Mouse (Mus musculus) telencephalon, adult 2 months (tissue): Measurements from ENCODE around the gene Pard3.

Source experiments
- DNase-seq: peaks from one replicate; pipeline ENCODE4 v3.0.0-alpha.2; 2011; ENCODE audit warnings: low read depth, low spot score

Pard3 gene

DNA sequence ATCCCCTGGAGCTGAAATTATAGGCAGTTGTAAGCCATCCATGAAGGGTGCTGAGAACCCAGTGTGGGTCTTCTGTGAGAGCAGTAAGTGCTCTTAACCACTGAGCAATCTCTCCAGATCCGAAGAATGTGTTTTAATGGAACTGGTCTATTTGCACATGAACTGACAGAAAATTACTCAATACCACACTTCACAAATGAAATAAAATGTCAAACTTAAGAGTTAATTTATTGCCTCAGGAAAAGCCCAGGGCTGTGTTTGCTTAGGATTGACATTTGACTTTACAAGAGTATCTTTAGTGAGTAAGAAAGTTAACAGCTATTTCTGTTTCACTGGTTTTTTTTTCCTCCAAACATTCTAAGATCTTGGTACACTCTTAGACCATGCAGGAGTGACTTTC, 23.7 kb downstream of the Pard3 start:
- no peak for DNase-seq

GRCm38 (mm10) chr8:127088372-127088771, 24.7 kb downstream of the Pard3 start:
- DNase-seq: no peak

- DNase-seq: no peak
Measured at GRCm38 (mm10) chr8:127089021-127089420, 25.3 kb downstream of the Pard3 start.

GRCm38 (mm10) chr8:127090435-127090834, 26.7 kb downstream of the Pard3 start:
- DNase-seq: no peak

GRCm38 (mm10) chr8:127091936-127092335, 28.2 kb downstream of the Pard3 start:
- DNase-seq: no peak

DNA sequence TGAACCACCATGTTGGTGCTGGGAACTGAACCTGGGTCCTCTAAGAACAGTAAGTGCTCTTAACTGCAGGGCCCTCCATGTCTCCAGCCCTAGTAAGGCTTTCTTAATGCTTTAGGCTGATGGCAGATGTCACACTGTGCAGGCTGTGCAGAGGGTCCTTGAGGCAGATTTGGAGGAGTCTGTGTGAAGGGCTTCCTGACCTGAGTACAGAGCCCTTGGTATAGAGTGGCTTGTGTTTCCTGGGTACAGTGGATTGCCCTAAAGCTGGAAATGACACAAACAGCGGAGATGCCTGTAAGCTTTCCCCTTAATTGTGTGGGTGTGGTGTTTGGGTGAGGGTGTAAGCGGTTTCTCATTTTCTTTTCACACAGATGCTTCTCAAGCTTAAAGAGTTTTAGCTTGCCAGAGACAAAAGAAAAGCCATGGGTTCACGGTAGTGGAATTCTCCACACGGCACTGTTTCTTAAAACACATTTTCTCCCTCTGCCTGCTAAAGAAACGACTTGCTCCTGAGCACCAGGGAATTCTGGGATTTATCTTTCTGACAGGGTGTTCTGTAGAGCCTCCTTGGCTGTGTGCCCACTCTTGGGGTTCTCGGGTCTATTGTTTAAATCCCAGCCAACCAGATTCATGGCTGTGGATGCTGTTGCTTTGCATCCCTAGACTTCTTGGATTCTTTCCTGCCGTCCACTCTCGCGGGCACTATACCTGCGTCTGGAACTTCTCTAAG, 28.9 kb downstream of the Pard3 start:
- peak; percentile 52 for DNase-seq

DNA sequence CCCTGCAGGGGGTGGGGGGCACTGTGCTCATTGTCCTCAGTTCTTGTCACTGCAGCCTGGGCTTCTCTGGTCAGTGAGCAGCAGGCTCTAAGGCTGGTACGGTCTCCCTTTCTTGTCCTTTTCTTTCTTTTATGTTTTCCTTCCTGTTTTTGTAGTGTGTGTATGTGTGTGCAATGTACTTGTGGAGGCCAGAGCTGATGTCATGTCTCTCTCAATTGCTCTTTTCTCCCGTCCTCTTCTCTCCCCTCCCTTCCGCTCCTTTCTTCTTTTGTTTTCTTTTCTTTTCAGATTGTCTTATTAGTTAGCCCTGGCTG, 29.4 kb downstream of the Pard3 start:
- no peak for DNase-seq

DNA sequence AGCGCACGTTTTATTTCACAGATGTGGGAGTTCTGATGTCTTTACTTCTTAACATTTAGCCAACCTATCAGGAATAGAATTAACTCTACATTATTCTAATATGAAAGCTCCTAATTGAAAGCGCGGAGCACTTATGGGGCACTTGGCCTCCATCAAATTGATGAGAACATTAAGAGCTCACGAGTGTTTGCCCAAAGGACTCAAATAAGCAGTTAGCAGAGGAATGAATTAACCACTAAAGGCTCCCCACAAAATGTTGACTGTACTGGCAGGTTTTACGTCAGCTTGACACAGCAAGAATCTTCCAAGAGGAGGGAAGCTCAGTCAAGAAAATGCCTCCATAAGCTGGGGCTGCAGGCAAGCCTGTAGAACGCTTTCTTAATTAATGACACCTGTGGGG, 32.1 kb downstream of the Pard3 start:
- DNase-seq: no peak

- no peak for DNase-seq
Measured at GRCm38 (mm10) chr8:127099439-127100090, 35.9 kb downstream of the Pard3 start.

DNA sequence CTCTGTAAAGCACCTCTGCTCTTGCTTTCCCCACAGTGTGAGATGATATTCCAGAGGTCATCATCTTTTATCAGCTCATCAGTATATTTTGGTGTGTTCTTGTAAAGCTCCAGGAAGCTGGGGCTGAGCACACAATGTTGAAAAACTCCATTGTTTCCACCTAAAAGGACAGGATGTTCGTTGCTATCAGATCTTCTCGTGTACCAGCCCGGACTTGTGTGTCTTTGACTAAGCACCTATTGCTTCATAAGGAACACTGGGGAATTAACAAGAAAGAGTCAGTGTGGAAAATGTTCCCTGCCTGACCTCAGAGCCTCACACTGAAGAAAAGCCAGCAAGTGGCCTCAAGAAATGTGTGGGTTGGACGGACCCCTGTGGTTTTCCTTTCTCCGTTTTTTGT, 39.6 kb downstream of the Pard3 start:
- DNase-seq: no peak

GRCm38 (mm10) chr8:127104616-127105015, 40.9 kb downstream of the Pard3 start:
- DNase-seq: no peak

DNA sequence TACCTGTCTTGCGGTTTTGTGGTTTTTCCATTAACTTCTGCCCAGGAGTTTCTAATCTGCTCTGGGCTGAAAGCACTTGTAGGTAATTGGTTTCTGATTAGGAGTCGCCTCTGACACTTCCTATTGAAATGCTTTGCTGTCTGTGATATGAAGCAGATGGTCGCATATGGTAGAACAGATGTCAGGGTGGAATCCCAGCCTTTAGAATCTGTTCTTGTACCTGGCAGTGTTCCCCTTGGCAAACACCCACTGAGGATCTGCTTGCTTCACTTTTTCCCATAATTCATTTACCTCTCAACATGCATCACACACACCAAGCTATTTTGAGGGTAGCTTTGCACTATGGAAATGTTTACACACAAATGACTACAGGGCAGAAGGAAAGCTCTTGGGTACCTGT, 44.2 kb downstream of the Pard3 start:
- peak; percentile 79 for DNase-seq

- DNase-seq: no peak
Measured at GRCm38 (mm10) chr8:127113209-127113608, 49.5 kb downstream of the Pard3 start.

DNA sequence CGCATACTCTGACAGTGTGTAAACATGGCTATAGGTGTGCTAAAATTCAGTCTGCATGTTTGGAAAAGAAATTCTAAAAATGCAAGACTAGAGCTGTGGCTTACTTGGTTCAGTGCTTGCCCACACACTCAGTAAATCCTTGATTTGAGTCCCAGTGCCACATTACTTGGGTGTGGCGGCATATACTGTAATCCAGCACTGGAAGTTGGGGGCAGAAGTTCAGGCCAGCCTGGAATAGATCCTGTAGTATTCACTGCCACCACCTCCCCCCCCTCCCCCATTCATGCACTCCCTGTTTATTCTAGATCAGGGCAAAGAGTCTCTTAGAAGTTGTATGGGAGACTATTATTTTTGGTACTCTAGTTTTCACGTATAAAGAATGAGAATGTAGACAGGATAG, 52.1 kb downstream of the Pard3 start:
- DNase-seq: no peak

- DNase-seq: peak; percentile 17
Measured at GRCm38 (mm10) chr8:127118373-127118861, 54.7 kb downstream of the Pard3 start.

DNA sequence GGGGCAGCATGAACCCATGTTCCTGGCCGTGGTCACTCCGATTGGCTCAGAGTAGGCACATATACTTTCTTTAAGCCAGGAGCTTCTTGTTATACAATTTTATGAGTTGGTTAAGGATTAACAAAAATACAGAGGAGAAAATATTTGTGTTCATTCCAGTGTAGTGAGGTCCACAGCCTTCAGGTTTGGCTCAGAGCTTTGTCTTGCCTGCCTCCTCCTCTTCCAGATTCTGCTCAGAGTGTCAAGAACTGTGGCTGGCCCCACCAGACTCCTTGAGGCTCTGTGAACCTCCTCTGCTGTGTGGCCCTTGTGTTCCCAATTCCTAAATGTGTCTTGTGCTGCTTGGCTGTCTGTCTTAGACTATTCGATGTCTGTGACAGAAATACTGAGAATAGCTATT, 59.7 kb downstream of the Pard3 start:
- no peak for DNase-seq

DNA sequence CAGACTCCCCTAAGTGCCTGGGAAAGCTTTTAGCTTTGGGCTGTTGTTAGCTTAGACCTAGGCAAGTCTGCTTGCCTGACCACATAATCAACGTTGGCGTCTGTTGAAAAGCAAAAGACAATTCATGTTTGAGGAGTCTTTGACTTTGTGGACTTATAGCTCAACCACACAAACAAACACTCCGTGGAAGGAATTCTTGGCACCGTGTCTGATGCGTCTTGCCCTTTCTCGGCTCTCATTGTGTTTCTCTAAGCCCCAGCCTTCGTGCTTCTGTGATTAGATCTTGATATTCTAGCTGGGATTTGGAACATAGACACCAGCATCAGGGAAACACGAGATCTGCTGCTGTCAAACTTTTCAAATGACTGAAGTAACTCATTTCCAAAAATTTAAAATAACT, 61.1 kb downstream of the Pard3 start:
- DNase-seq: no peak

DNA sequence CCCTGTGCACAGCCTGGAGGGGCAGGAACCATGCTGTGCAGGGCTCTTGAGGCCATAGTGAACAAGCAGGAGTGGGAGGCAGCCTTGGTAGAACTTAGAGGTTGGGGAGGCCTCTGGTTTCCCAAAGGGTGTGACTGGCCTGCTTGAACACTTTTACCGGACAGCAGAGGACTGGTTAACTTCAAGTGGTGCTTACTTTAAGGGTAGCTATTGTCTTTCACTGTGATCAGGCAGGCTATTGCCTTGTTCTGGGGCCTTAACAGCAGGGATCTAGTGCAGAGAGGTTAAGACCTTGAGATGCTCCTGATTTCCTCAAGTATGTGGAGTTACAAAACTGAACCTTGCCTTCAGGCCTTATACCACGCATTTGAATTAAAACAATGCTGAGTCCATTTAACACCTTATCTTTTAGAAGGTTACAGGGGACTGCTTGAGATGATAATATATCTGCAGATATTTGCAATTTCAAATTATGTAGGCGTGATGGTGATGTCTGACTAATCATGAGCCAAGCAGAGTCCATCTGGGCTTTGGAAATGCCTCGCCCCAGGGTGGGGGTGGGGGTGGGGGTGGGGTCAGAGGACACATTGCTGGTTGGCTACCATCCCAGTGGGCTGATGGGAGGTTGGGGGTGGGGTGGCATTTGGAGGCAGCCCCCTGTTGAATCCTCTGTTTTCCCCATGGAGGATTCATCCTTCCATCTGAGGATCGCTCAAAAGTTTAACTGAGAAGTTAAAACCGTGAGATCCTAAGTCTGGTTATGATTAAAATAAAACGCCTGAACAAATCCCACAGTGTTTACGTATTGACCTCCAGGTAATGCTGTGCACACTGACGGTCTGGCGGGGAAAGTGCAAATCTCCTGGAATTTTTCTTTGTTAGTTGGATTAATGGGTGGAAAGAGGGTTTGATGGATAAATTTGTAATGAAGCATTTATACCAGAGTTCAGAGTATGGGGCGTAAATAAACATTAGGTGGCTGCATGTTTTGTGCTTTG, 62.3 kb downstream of the Pard3 start:
- no peak for DNase-seq

DNA sequence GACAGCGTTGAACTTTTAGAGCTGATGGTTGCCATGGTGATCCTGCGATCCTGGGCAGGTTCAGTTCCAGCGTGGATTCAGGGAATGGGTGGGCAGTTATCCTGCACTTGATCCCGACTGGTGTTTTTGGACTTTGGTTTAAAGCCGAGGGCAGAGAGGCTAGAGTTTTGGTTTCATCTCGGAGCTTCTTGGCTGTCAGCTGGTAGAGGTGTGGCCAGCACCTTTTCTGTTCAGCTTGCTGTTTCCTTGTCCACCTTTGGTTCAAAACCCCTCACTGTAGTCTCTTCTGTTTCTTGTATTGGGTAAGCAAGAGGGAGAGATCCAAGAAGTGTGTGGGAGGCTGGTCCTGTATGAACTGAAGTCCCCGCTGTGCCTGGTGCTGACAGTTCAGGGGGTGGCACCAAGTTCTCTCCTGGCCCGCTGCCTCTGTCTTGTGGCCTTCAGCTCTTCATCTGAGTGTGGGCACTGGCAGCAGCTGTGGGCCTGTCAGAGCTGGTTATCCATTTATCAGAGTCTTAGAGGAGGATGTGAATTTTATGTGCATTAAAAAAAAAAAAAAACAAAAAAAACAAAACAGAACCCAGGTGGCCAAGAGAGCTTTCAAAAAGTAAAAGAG, 65.2 kb downstream of the Pard3 start:
- peak; percentile 15 for DNase-seq

DNA sequence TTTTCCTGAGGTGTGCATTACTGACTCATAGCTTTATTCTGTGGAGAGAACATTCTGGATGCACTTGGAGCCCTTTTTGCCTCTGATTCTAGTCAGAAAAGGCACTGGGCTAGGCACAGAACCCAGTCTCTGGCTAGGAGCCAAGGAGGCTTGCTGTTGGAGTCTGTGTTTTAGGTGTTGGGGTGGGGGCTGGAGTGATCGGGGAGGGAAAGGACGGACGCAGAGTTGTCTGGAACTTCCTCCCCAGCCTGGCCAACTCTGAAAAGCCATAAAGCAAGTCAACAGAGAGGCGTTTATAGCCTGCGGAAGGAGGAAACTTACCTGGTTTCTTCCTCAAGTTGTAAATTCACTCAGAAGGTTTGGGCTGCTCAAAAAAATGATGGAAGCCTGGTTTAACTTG, 70.6 kb downstream of the Pard3 start:
- DNase-seq: no peak

DNA sequence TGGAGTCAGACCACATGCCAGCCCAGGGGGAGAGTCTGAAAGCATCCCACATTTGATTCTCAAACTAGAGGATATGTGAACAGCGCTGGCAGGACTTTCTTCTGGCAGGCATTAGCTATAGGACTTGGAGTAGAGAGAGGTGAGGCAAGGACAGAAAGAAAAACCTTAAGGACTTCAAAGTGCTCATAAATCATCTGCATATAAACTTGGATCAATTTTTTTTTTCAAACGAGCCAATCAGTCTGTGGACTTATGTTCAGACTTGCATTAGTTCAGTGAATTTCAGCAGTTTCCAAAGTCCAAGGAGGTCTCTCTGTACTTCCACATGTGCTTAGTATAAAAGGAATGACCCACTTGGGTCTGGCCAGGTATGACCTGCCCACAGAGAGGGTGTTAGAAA, 72.5 kb downstream of the Pard3 start:
- no peak for DNase-seq

DNA sequence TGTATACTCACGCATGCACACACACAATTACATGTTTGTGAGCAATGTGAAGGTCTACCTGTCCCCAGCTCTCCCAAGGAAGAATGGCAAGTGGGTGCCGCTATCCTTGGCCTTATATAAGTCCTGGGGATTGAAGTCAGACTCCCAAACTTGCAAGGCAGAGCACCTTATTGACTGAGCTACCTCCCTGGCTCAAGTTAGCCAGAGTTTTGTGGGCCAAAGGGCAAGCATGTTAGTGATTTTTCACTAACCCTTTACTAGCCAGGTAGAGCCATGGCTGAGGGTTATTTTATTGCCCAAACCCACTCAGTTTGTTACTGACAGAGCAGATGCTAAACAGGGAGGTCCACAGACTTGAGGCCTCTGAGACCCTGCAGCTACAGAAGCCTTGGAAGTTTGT, 73.1 kb downstream of the Pard3 start:
- DNase-seq: no peak
